8 mouse cellular contexts compared by ENCODE assay signal in genomic region chr2:161511880-161512570, GRCm38 (mm10).
A peak's percentile ranks its signal among the peaks of the same experiment; 100 is the strongest.
DNase-seq lines count a peak whose midpoint lies in the region; ATAC-seq lines count a peak whose summit lies in the region.
"Not testable (repeated sequence)": the region's sequence is repeated elsewhere in the genome, so short reads cannot be mapped to it uniquely, and the experiment has no call there.

No protein-coding gene starts in this region.

- peak; percentile 83 for ATAC-seq in forebrain, embryonic 15.5 days (replicated peaks)
- ATAC-seq in hindbrain, embryonic 12.5 days (ENCODE audit: low FRiP score): peak; percentile 74
- ATAC-seq in liver, embryonic 13.5 days (ENCODE audit: low read depth): 0 out of 2 replicates have a peak, but pooled peaks have one; percentile 23
- peak; percentile 79 for ATAC-seq in midbrain, embryonic 12.5 days (ENCODE audit: low FRiP score, low read depth)
- peak; percentile 79 for ATAC-seq in neutrophil, adult 5-6 weeks (ENCODE audit: extremely low read depth, insufficient number of reproducible peaks, low FRiP score, poor library complexity, severe bottlenecking)

- H3K9ac ChIP-seq in forebrain, embryonic 15.5 days (replicated peaks); hindbrain, embryonic 12.5 days; liver, embryonic 13.5 days; midbrain, embryonic 12.5 days (replicated peaks): not testable (repeated sequence)

- not testable (repeated sequence) for H3K4me3 ChIP-seq in forebrain, embryonic 15.5 days; hindbrain, embryonic 12.5 days; liver, embryonic 13.5 days (replicated peaks); midbrain, embryonic 12.5 days

- DNase-seq in CD4-positive helper T cell, adult 2 months (ENCODE audit: low read depth, low spot score): peak; percentile 72
- DNase-seq in embryo, embryonic 10 days (ENCODE audit: low spot score): peak; percentile 23
- DNase-seq in kidney, adult 9 months: peak; percentile 14
- not testable (repeated sequence) for DNase-seq in liver, embryonic 13.5 days

- 16% methylated on average over 6 of the region's 15 CpGs for WGBS in forebrain, embryonic 15.5 days
- WGBS in hindbrain, embryonic 12.5 days: 22% methylated on average over 6 of the region's 15 CpGs
- WGBS in liver, embryonic 13.5 days (ENCODE audit: insufficient replicate concordance): 16% methylated on average over 6 of the region's 15 CpGs
- WGBS in midbrain, embryonic 12.5 days: 16% methylated on average over 6 of the region's 15 CpGs

- H3K36me3 ChIP-seq in forebrain, embryonic 15.5 days; hindbrain, embryonic 12.5 days; liver, embryonic 13.5 days; midbrain, embryonic 12.5 days: not testable (repeated sequence)

- H3K4me1 ChIP-seq in forebrain, embryonic 15.5 days: peaks cover 27% of the 10 kb centered on the region
- H3K4me1 ChIP-seq in hindbrain, embryonic 12.5 days; liver, embryonic 13.5 days (replicated peaks): not testable (repeated sequence)
- peaks cover 11% of the 10 kb centered on the region; the same call in 1 of the 2 replicates for H3K4me1 ChIP-seq in midbrain, embryonic 12.5 days

- H3K9me3 ChIP-seq in forebrain, embryonic 15.5 days; hindbrain, embryonic 12.5 days (replicated peaks); liver, embryonic 13.5 days (replicated peaks); midbrain, embryonic 12.5 days: not testable (repeated sequence)

- peak overlapping the region; percentile 46; the same call in 1 of the 2 replicates for H3K27ac ChIP-seq in forebrain, embryonic 15.5 days (replicated peaks)
- not testable (repeated sequence) for H3K27ac ChIP-seq in hindbrain, embryonic 12.5 days; liver, embryonic 13.5 days; midbrain, embryonic 12.5 days (replicated peaks)

- H3K4me2 ChIP-seq in forebrain, embryonic 15.5 days (replicated peaks); hindbrain, embryonic 12.5 days (replicated peaks); liver, embryonic 13.5 days; midbrain, embryonic 12.5 days (replicated peaks): not testable (repeated sequence)

- H3K27me3 ChIP-seq in forebrain, embryonic 15.5 days; hindbrain, embryonic 12.5 days; liver, embryonic 13.5 days; midbrain, embryonic 12.5 days: not testable (repeated sequence)

Comparison
In these comparisons a context has a peak if more than half of its experiments do, and no peak if none do; other contexts are left out.
1. ATAC-seq: peak in every context shown above with its lines; median percentile 83 in forebrain, embryonic 15.5 days; 79 in midbrain, embryonic 12.5 days; 79 in neutrophil, adult 5-6 weeks; 74 in hindbrain, embryonic 12.5 days; 23 in liver, embryonic 13.5 days.